Comparison of ENCODE assay signal across 9 mouse cellular contexts in genomic region chr12:51699623-51700393, GRCm38 (mm10). TPM values are rescaled to one million over a fixed set of nuclear protein-coding genes. Genes with fewer than 3 reads are reported as not detected.
DNase-seq lines count a peak whose midpoint lies in the region; ATAC-seq and TF ChIP-seq lines count a peak whose summit lies in the region.
"Had no signal": no experiment of that assay in that cellular context is flagged by ENCODE, and none has a peak within 500 bp of the region (broad histone marks: within the 10 kb centered on the region; RNA-seq: fewer than 3 reads in every experiment).

No protein-coding gene starts in this region.

- no peaks in the 10 kb centered on the region for H3K27me3 ChIP-seq in hindbrain, embryonic 14.5 days (ENCODE audit: control insufficient read depth, insufficient read depth, low read length)
- no peaks in the 10 kb centered on the region for H3K27me3 ChIP-seq in hindbrain, embryonic 13.5 days
- no peaks in the 10 kb centered on the region for H3K27me3 ChIP-seq in MEL (ENCODE audit: control insufficient read depth in 1 of 2, insufficient read depth in 2 of 2, low read length in 2 of 2)
- H3K27me3 ChIP-seq in liver, postnatal 0 days (ENCODE audit: insufficient read depth, low read length): no peaks in the 10 kb centered on the region
- H3K27me3 ChIP-seq: neural tube, embryonic 13.5 days had no signal

- no peak for DNase-seq in hindbrain, embryonic 14.5 days (ENCODE audit: low spot score)
- peak; percentile 80 for DNase-seq in MEL (ENCODE audit: low read depth, low spot score)
- peak; percentile 34 for DNase-seq in brain, adult 2 months (ENCODE audit: low read depth, low spot score)
- DNase-seq in liver, postnatal 0 days: peak; percentile 57
- DNase-seq in layer of hippocampus, postnatal 36 days: no peak
- no peak for DNase-seq in cerebellum, postnatal 10 days
- DNase-seq: thymus, postnatal 14 days had no signal

- H3K4me2 ChIP-seq in hindbrain, embryonic 14.5 days (replicated peaks): no peak overlapping the region
- no peak overlapping the region for H3K4me2 ChIP-seq in hindbrain, embryonic 13.5 days
- H3K4me2 ChIP-seq in liver, postnatal 0 days (ENCODE audit: low read depth, low read length): peak overlapping the region; percentile 58
- H3K4me2 ChIP-seq: neural tube, embryonic 13.5 days had no signal

- TF ChIP-seq EP300 in MEL (IDR thresholded peaks at IDR 0.05; ENCODE audit: low read depth in 1 of 2, low read length in 2 of 2): peak; percentile 42 to 44; a peak in 3 of 4 replicates
- TF ChIP-seq EP300 in liver, postnatal 0 days (IDR thresholded peaks at IDR 0.05; ENCODE audit: low read depth): peak; percentile 89

- no peaks in the 10 kb centered on the region for H3K4me1 ChIP-seq in hindbrain, embryonic 14.5 days (replicated peaks; ENCODE audit: control insufficient read depth, insufficient read depth, low read length)
- H3K4me1 ChIP-seq in hindbrain, embryonic 13.5 days (replicated peaks): no peaks in the 10 kb centered on the region
- H3K4me1 ChIP-seq in MEL (ENCODE audit: control insufficient read depth in 1 of 2, insufficient read depth in 2 of 2, low read length in 2 of 2): peaks cover 4 to 5% of the 10 kb centered on the region in 2 experiments
- peaks cover 10% of the 10 kb centered on the region for H3K4me1 ChIP-seq in liver, postnatal 0 days (ENCODE audit: insufficient read depth)

- no peaks in the 10 kb centered on the region for H3K79me2 ChIP-seq in MEL (ENCODE audit: control insufficient read depth, insufficient read depth, low read length, poor library complexity)

- 60% methylated on average over 8 of the region's 8 CpGs for WGBS in hindbrain, embryonic 14.5 days
- WGBS in hindbrain, embryonic 13.5 days: 63% methylated on average over 8 of the region's 8 CpGs
- 47% methylated on average over 8 of the region's 8 CpGs for WGBS in liver, postnatal 0 days (ENCODE audit: insufficient replicate concordance)

- no peak for TF ChIP-seq CTCF in MEL (IDR thresholded peaks at IDR 0.05 in 2 of 3, conservative IDR thresholded peaks at IDR 0.05 in 1 of 3; ENCODE audit: control insufficient read depth in 1 of 3, insufficient read depth in 1 of 3, low read depth in 2 of 3, low read length in 3 of 3, poor library complexity in 1 of 3, severe bottlenecking in 1 of 3)
- TF ChIP-seq CTCF in liver, postnatal 0 days (IDR thresholded peaks at IDR 0.05; ENCODE audit: low read depth): peak; percentile 34

- H3K9ac ChIP-seq in hindbrain, embryonic 14.5 days: no peak overlapping the region
- no peak overlapping the region for H3K9ac ChIP-seq in hindbrain, embryonic 13.5 days
- no peak overlapping the region for H3K9ac ChIP-seq in MEL (ENCODE audit: control insufficient read depth, low read depth, low read length, poor library complexity, severe bottlenecking)
- peak overlapping the region; percentile 48 for H3K9ac ChIP-seq in liver, postnatal 0 days (replicated peaks)
- H3K9ac ChIP-seq: neural tube, embryonic 13.5 days had no signal

- no peak for TF ChIP-seq RAD21 in MEL (IDR thresholded peaks at IDR 0.05; ENCODE audit: low read depth, low read length)

- H3K27ac ChIP-seq in hindbrain, embryonic 14.5 days: no peak overlapping the region
- H3K27ac ChIP-seq in hindbrain, embryonic 13.5 days: no peak overlapping the region
- H3K27ac ChIP-seq in MEL (ENCODE audit: control insufficient read depth, low read depth, low read length): no peak overlapping the region
- H3K27ac ChIP-seq in liver, postnatal 0 days (ENCODE audit: low read depth): peak overlapping the region; percentile 94
- H3K27ac ChIP-seq: neural tube, embryonic 13.5 days had no signal

- H3K9me3 ChIP-seq in hindbrain, embryonic 14.5 days (ENCODE audit: control insufficient read depth, low read length): no peaks in the 10 kb centered on the region
- H3K9me3 ChIP-seq in hindbrain, embryonic 13.5 days: no peaks in the 10 kb centered on the region
- no peaks in the 10 kb centered on the region for H3K9me3 ChIP-seq in MEL (replicated peaks; ENCODE audit: insufficient read depth, low read length)
- peaks cover 4% of the 10 kb centered on the region for H3K9me3 ChIP-seq in liver, postnatal 0 days (ENCODE audit: low read length)

- no peak for TF ChIP-seq POLR2A in MEL (IDR thresholded peaks at IDR 0.05; ENCODE audit: control insufficient read depth in 1 of 2, insufficient read depth in 1 of 2, low read depth in 1 of 2, low read length in 2 of 2, poor library complexity in 1 of 2)

- no peak overlapping the region for H3K4me3 ChIP-seq in hindbrain, embryonic 14.5 days (replicated peaks; ENCODE audit: low read length)
- no peak overlapping the region for H3K4me3 ChIP-seq in hindbrain, embryonic 13.5 days
- no peak overlapping the region for H3K4me3 ChIP-seq in MEL (ENCODE audit: control insufficient read depth in 1 of 2, insufficient read depth in 1 of 2, low read depth in 2 of 2, low read length in 2 of 2)
- H3K4me3 ChIP-seq in liver, postnatal 0 days (ENCODE audit: low read depth, low read length): peak overlapping the region; percentile 37
- H3K4me3 ChIP-seq: neural tube, embryonic 13.5 days had no signal

- no peaks in the 10 kb centered on the region for H3K36me3 ChIP-seq in hindbrain, embryonic 14.5 days (replicated peaks; ENCODE audit: control insufficient read depth, insufficient read depth)
- H3K36me3 ChIP-seq in hindbrain, embryonic 13.5 days: no peaks in the 10 kb centered on the region
- peaks cover 0 to 15% of the 10 kb centered on the region in 2 experiments; a peak in 2 of 4 replicates for H3K36me3 ChIP-seq in MEL (ENCODE audit: control insufficient read depth in 1 of 2, insufficient read depth in 2 of 2, low read length in 2 of 2)
- H3K36me3 ChIP-seq in liver, postnatal 0 days (replicated peaks; ENCODE audit: insufficient read depth, low read length): no peaks in the 10 kb centered on the region
- H3K36me3 ChIP-seq: neural tube, embryonic 13.5 days had no signal

- ATAC-seq in hindbrain, embryonic 14.5 days (ENCODE audit: low FRiP score): 0 out of 2 replicates have a peak, but pooled peaks have one; percentile 16
- ATAC-seq in hindbrain, embryonic 13.5 days (ENCODE audit: low FRiP score): no peak
- peak; percentile 100 for ATAC-seq in liver, postnatal 0 days

TF ChIP-seq in MEL, 35 proteins besides CTCF, POLR2A, EP300 and RAD21:
- TF ChIP-seq POLR2AphosphoS2 (IDR thresholded peaks at IDR 0.05; ENCODE audit: low read length) (no peak), RCOR1 (IDR thresholded peaks at IDR 0.05; ENCODE audit: low read depth, low read length) (no peak), MAZ (IDR thresholded peaks at IDR 0.05; ENCODE audit: low read depth, low read length) (no peak), ETS1 (IDR thresholded peaks at IDR 0.05; ENCODE audit: low read depth, low read length) (peak; percentile 79), ZNF384 (IDR thresholded peaks at IDR 0.05; ENCODE audit: low read depth, low read length) (no peak), SIN3A (IDR thresholded peaks at IDR 0.05; ENCODE audit: low read length) (peak; percentile 74), ZKSCAN1 (IDR thresholded peaks at IDR 0.05; ENCODE audit: low read depth, low read length) (no peak), POLR2AphosphoS5 (IDR thresholded peaks at IDR 0.05; ENCODE audit: borderline replicate concordance, low read depth, low read length) (no peak), NRF1 (IDR thresholded peaks at IDR 0.05; ENCODE audit: insufficient read depth, low read depth, low read length, poor library complexity, severe bottlenecking) (no peak), TAL1 (IDR thresholded peaks at IDR 0.05; ENCODE audit: low read length) (peak; percentile 66), GATA1 (IDR thresholded peaks at IDR 0.05; ENCODE audit: low read depth, low read length) (peak; percentile 35; the same call in 1 of the 2 replicates), ELF1 (IDR thresholded peaks at IDR 0.05; ENCODE audit: low read depth, low read length) (no peak), CHD1 (IDR thresholded peaks at IDR 0.05; ENCODE audit: low read depth, low read length) (no peak), MEF2A (IDR thresholded peaks at IDR 0.05; ENCODE audit: extremely low read depth, insufficient replicate concordance, low read depth, low read length, poor library complexity, severe bottlenecking) (no peak), UBTF (IDR thresholded peaks at IDR 0.05; ENCODE audit: borderline replicate concordance, insufficient read depth, low read depth, low read length) (no peak), MAFK (IDR thresholded peaks at IDR 0.05; ENCODE audit: borderline replicate concordance, low read depth, low read length) (no peak), MAX (IDR thresholded peaks at IDR 0.05; ENCODE audit: low read length) (no peak), JUND (IDR thresholded peaks at IDR 0.05; ENCODE audit: low read depth, low read length) (no peak), MYB (IDR thresholded peaks at IDR 0.05; ENCODE audit: low read depth, low read length) (no peak), TCF12 (IDR thresholded peaks at IDR 0.05; ENCODE audit: low read depth, low read length) (no peak), BHLHE40 (IDR thresholded peaks at IDR 0.05; ENCODE audit: borderline replicate concordance, low read depth, low read length) (no peak), USF2 (IDR thresholded peaks at IDR 0.05; ENCODE audit: borderline replicate concordance in 1 of 2, insufficient read depth in 1 of 2, low read depth in 1 of 2, low read length in 2 of 2) (no peak), ZMIZ1 (IDR thresholded peaks at IDR 0.05; ENCODE audit: low read depth, low read length) (no peak), TBP (IDR thresholded peaks at IDR 0.05; ENCODE audit: low read depth, low read length) (no peak)

RNA-seq across cellular contexts. Expression of gene Strn3, which starts 8.1 kb away (rescaled TPM):
- 45.6 and 46.5 TPM in 2 replicates for polyA plus RNA-seq in hindbrain, embryonic 14.5 days (2014; fragmentation: Nextera tagmentation; extraction: Ambion mirVana)
- polyA plus RNA-seq in hindbrain, embryonic 13.5 days (2015; fragmentation: Nextera tagmentation; extraction: Ambion mirVana): 40.4 and 40.5 TPM in 2 replicates
- 25.1 and 29.4 TPM in 2 replicates for total RNA-seq in MEL (2012; rRNA removed)
- polyA plus RNA-seq in MEL (2012; ENCODE audit: insufficient read depth in 1 of 2, insufficient read length in 2 of 2, low read depth in 1 of 2, low replicate concordance in 2 of 2, missing spikeins in 1 of 2): 10 to 100 TPM; 19.0 to 46.3 TPM
- polyA plus RNA-seq in liver, postnatal 0 days (2015; fragmentation: Nextera tagmentation; extraction: Ambion mirVana): 11.5 and 11.9 TPM in 2 replicates
- total RNA-seq in layer of hippocampus, postnatal 36 days (2021): 10 to 100 TPM; 92.7 to 93.5 TPM

RNA-seq across cellular contexts. Expression of gene Ap4s1, which starts 9.0 kb away (rescaled TPM):
- 58.2 and 60.9 TPM in 2 replicates for polyA plus RNA-seq in hindbrain, embryonic 14.5 days (2014; fragmentation: Nextera tagmentation; extraction: Ambion mirVana)
- 51.1 and 56.2 TPM in 2 replicates for polyA plus RNA-seq in hindbrain, embryonic 13.5 days (2015; fragmentation: Nextera tagmentation; extraction: Ambion mirVana)
- total RNA-seq in MEL (2012; rRNA removed): 10.1 and 13.3 TPM in 2 replicates
- polyA plus RNA-seq in MEL (2012; ENCODE audit: insufficient read depth in 1 of 2, insufficient read length in 2 of 2, low read depth in 1 of 2, low replicate concordance in 2 of 2, missing spikeins in 1 of 2): 1 to 10 TPM in 1 of 2 experiments, not detected in 1; 9.0 TPM
- 14.9 and 17.2 TPM in 2 replicates for polyA plus RNA-seq in liver, postnatal 0 days (2015; fragmentation: Nextera tagmentation; extraction: Ambion mirVana)
- total RNA-seq in layer of hippocampus, postnatal 36 days (2021): 10 to 100 TPM; 49.6 to 51.1 TPM

Comparison
In these comparisons a context has a peak if more than half of its experiments do, and no peak if none do; other contexts are left out.
1. DNase-seq: peak in MEL (single experiment), brain, adult 2 months (single experiment) and liver, postnatal 0 days (single experiment); none in hindbrain, embryonic 14.5 days (single experiment), layer of hippocampus, postnatal 36 days (0 of 2) and cerebellum, postnatal 10 days (0 of 2).